Mouse (Mus musculus) kidney, adult 2 months (tissue): ENCODE data around the gene Defb23. TPM values are rescaled to one million over a fixed set of nuclear protein-coding genes. Genes with fewer than 3 reads are reported as not detected.

ENCODE experiments used
- DNase-seq: peaks from one replicate; pipeline ENCODE4 v3.0.0; 2021
- H3K27ac ChIP-seq: fragments of 200-500 bp; 2 replicates; pipeline ENCODE4 v1.5.1; 2012; ENCODE audit warnings: low read depth, low read length, control low read depth, inconsistent platforms; ENCODE audit not compliant: insufficient read depth
- H3K27me3 ChIP-seq: fragments of 200-500 bp; replicated peaks from 2 replicates; pipeline ENCODE4 v1.6.1; 2012; ENCODE audit warnings: mild to moderate bottlenecking, moderate library complexity, low read length, inconsistent platforms; ENCODE audit not compliant: control insufficient read depth, insufficient read depth
- H3K36me3 ChIP-seq: fragments of 200-500 bp; 2 replicates; pipeline ENCODE4 v1.6.1; 2012; ENCODE audit warnings: mild to moderate bottlenecking, moderate library complexity, low read length, inconsistent platforms; ENCODE audit not compliant: control insufficient read depth, insufficient read depth
- H3K4me1 ChIP-seq: fragments of 200-500 bp; 2 replicates; pipeline ENCODE4 v1.6.1; 2011; ENCODE audit warnings: low read length; ENCODE audit not compliant: control insufficient read depth, insufficient read depth
- H3K4me3 ChIP-seq: fragments of 200-500 bp; 2 replicates; pipeline ENCODE4 v1.5.1; 2011; ENCODE audit warnings: mild to moderate bottlenecking, low read depth, low read length, control low read depth; ENCODE audit not compliant: insufficient read depth
- CTCF ChIP-seq: fragments of 200-500 bp; conservative IDR thresholded peaks from 2 replicates; pipeline ENCODE4 v1.5.1; 2011; ENCODE audit warnings: low read depth, mild to moderate bottlenecking, control low read depth, low read length, moderate library complexity, mixed read lengths; ENCODE audit not compliant: insufficient read depth, insufficient read length
- POLR2A ChIP-seq: fragments of 200-500 bp; IDR thresholded peaks from one replicate; pipeline ENCODE4 v1.6.1; 2011; ENCODE audit warnings: low read depth, low read length, control low read depth
- WGBS: fragments of 180-500 bp; shearing (Covaris S2); methylation state at CpG from one replicate; pipeline ENCODE4 v1.1.7; 2018; 5-methylcytosine and 5-hydroxymethylcytosine counted together
- polyA plus RNA-seq: library from polyadenylated mRNA; depleted of rRNA; stranded (reverse); fragments of >200 nt; gene quantifications from 2 replicates; pipeline ENCODE4 v1.2.3, GENCODE M21; 2012

Gene Defb23
- polyA plus RNA-seq, 1 experiment, result not detected

DNA sequence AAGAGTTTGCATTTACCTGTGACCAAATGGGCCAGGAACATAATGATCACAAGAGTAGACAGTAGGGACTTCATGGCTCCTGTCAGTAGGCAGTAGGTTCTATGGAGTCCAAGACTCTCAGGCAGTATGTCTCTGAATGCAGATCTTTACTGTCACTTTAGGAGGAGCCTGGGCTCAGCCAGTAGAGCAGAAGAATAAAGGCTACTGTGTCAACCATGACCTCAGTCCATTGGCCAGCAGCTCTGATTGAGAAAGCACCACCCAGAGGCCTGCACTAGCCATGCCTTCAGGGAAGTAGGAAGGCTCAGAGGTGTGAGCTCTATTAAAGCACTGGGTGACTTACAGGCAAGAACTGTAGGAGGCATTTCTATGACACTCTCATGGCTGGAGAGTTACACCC lies 25.6 kb upstream of the Defb23 start, which contains the start of gene Defb22:
Gene Defb22, minus strand, starts transcription at position 101 of the 400 bp plus-strand sequence.
- no peak within 1 kb of the TSS for H3K27ac ChIP-seq
- H3K4me1 ChIP-seq, result no peaks in the 10 kb centered on the region
- no peak for DNase-seq
- H3K4me3 ChIP-seq, result no peak within 1 kb of the TSS
- no peaks in the 10 kb centered on the region for H3K36me3 ChIP-seq
- TF ChIP-seq CTCF (no peak), POLR2A (no peak)
- H3K27me3 ChIP-seq, result no peaks in the 10 kb centered on the region; the same call in 1 of the 2 replicates

DNA sequence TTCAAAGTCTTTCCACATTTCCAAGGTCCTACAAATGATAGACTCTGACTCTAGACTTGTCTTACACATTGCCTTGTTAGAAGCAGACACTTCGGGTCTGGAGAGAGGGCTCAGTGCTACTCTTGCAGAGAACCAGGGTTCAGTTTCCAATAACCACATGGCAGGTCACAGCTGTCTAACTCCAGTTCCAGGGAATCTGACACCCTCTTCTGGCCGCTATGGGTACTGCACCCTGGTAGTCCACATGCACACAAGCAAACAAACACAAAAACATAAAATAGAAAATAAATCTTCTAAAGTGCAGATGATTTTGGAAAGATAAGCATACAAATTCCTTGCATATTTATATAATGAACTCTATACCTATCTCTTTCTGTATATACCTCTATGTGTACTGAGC lies 22.6 kb upstream of the Defb23 start:
- H3K27ac ChIP-seq, result no peak overlapping the region
- TF ChIP-seq POLR2A, result no peak
- no peak for TF ChIP-seq CTCF
- WGBS, result 83% methylated on average over 2 of the region's 2 CpGs
- no peaks in the 10 kb centered on the region for H3K4me1 ChIP-seq
- H3K36me3 ChIP-seq, result no peaks in the 10 kb centered on the region
- no peak for DNase-seq
- no peak overlapping the region for H3K4me3 ChIP-seq
- H3K27me3 ChIP-seq, result no peaks in the 10 kb centered on the region; the same call in 1 of the 2 replicates

GRCm38 (mm10) chr2:152481726-152482125 lies 17.3 kb upstream of the Defb23 start:
- WGBS, result 90% methylated on average over 7 of the region's 7 CpGs
- DNase-seq, result no peak
- TF ChIP-seq CTCF (no peak), POLR2A (no peak)
- no peaks in the 10 kb centered on the region for H3K4me1 ChIP-seq
- no peaks in the 10 kb centered on the region for H3K36me3 ChIP-seq
- H3K27me3 ChIP-seq, result no peaks in the 10 kb centered on the region
- H3K27ac ChIP-seq, result no peak overlapping the region
- no peak overlapping the region for H3K4me3 ChIP-seq

GRCm38 (mm10) chr2:152480881-152481280 lies 16.5 kb upstream of the Defb23 start:
- DNase-seq, result no peak
- 87% methylated on average over 3 of the region's 3 CpGs for WGBS
- Histone ChIP-seq H3K4me3 (no peak overlapping the region), H3K4me1 (no peaks in the 10 kb centered on the region), H3K36me3 (no peaks in the 10 kb centered on the region), H3K27me3 (no peaks in the 10 kb centered on the region), H3K27ac (no peak overlapping the region)
- TF ChIP-seq CTCF (no peak), POLR2A (no peak)

DNA sequence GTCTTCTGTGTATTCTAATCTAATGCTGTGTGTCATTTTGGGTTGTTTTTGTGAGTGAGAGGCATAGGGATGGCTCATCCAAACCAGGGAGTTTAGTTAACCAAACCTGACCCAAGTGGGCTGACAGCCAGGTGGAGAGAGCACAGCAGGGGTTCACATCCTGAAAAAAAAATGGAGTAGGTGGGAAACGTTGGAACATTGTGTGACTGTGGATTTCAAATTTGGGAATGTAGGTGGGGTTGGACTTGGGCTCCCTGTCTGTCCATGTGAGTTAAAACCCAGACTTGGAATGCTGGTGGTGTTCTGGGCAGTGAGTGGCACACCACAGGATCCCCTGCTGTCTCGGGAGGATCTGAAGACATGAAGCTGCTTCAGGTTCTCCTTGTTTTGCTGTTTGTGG lies 12.3 kb upstream of the Defb23 start, which contains the start of gene Defb20:
Gene Defb20, plus strand, starts transcription at position 301 of the 400 bp plus-strand sequence.
- Histone ChIP-seq H3K4me1 (no peaks in the 10 kb centered on the region), H3K36me3 (no peaks in the 10 kb centered on the region), H3K4me3 (no peak within 1 kb of the TSS), H3K27me3 (no peaks in the 10 kb centered on the region), H3K27ac (no peak within 1 kb of the TSS)
- 53% methylated on average over 2 of the region's 2 CpGs for WGBS
- no peak for DNase-seq
- no peak for TF ChIP-seq CTCF
- no peak for TF ChIP-seq POLR2A

DNA sequence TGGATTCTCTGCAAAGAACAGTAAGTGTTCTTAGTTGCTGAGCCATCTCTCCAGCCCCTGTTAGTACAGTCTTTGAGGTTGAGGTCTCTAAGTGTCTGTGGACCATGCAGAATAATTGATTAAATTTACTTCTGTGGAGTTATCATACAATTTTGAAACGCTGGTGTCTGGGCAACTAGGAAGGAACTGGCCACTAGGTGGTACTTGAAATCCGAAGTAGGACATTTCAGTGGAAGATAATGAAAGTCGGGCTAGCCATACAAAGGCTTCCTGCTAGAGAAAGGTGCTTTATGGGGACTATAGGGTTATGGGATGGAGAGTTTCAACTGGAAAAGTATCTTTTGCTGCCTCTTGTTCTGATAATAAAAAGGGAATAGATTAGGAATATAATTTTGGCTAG lies 8.0 kb upstream of the Defb23 start:
- WGBS, result 15% methylated on average over 3 of the region's 3 CpGs
- TF ChIP-seq POLR2A (no peak), CTCF (no peak)
- peak; percentile 42 for DNase-seq
- Histone ChIP-seq H3K4me3 (no peak overlapping the region), H3K27me3 (no peaks in the 10 kb centered on the region), H3K27ac (no peak overlapping the region), H3K36me3 (no peaks in the 10 kb centered on the region), H3K4me1 (no peaks in the 10 kb centered on the region)

DNA sequence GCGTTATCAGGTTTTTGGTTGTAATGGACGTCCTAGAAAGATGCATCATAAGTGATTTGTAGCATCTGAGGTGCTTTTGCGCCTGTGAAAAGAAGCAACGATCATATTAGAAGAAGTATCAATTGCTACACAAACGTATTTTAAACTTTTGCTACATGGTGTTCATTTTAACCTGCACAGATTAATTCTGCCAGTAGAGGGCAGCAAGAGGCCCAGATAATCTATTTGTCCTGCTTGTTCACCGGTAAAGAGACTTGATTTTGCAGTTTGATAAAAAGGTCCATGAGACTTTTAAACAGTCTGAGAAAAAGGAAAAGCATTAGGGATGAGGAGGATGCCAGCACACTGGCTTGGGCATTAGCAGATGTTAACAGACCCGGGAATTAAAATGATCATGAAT lies 6.6 kb upstream of the Defb23 start:
- H3K27me3 ChIP-seq, result no peaks in the 10 kb centered on the region
- no peak overlapping the region for H3K4me3 ChIP-seq
- H3K27ac ChIP-seq, result no peak overlapping the region
- DNase-seq, result peak; percentile 72
- H3K4me1 ChIP-seq, result no peaks in the 10 kb centered on the region
- TF ChIP-seq CTCF (0 out of 2 replicates have a peak, but pooled peaks have one; percentile 18), POLR2A (no peak)
- 22% methylated on average over 7 of the region's 7 CpGs for WGBS
- H3K36me3 ChIP-seq, result no peaks in the 10 kb centered on the region

- H3K36me3 ChIP-seq, result no peaks in the 10 kb centered on the region
- no peaks in the 10 kb centered on the region for H3K4me1 ChIP-seq
- H3K27ac ChIP-seq, result no peak overlapping the region
- DNase-seq, result no peak
- H3K27me3 ChIP-seq, result no peaks in the 10 kb centered on the region
- TF ChIP-seq POLR2A (no peak), CTCF (no peak)
- H3K4me3 ChIP-seq, result no peak overlapping the region
- 53% methylated on average over 13 of the region's 13 CpGs for WGBS
These were observed 5.2 kb downstream of the Defb23 start for GRCm38 (mm10) chr2:152459241-152459640.
